Mouse (Mus musculus) kidney, embryonic 15.5 days (tissue): ENCODE results near the gene Klhdc8a. TPM values are rescaled to one million over a fixed set of nuclear protein-coding genes. Genes with fewer than 3 reads are reported as not detected.
"Not testable (repeated sequence)": the region's sequence is repeated elsewhere in the genome, so short reads cannot be mapped to it uniquely, and the experiment has no call there.

Source experiments
- ATAC-seq: fragments of 200-750 bp; cut with Nextera tagmentation; replicated peaks from 2 replicates; pipeline ENCODE4 v1.8.0; 2017; ENCODE audit warnings: moderate TSS enrichment; ENCODE audit not compliant: low FRiP score
- H3K27ac ChIP-seq: fragments of 300-500 bp; sonication (generic); 2 replicates; pipeline ENCODE4 v1.5.1; 2015; ENCODE audit warnings: mild to moderate bottlenecking, inconsistent platforms
- H3K27me3 ChIP-seq: fragments of 300-500 bp; sonication (generic); 2 replicates; pipeline ENCODE4 v1.6.1; 2015; ENCODE audit warnings: inconsistent platforms
- H3K36me3 ChIP-seq: fragments of 300-500 bp; sonication (generic); 2 replicates; pipeline ENCODE4 v1.6.1; 2015; ENCODE audit warnings: inconsistent platforms
- H3K4me1 ChIP-seq: fragments of 300-500 bp; sonication (generic); 2 replicates; pipeline ENCODE4 v1.6.1; 2015; ENCODE audit warnings: inconsistent platforms
- H3K4me2 ChIP-seq: fragments of 300-500 bp; sonication (generic); 2 replicates; pipeline ENCODE4 v1.6.1; 2015; ENCODE audit warnings: moderate library complexity, mild to moderate bottlenecking, inconsistent platforms
- H3K4me3 ChIP-seq: fragments of 300-500 bp; sonication (generic); replicated peaks from 2 replicates; pipeline ENCODE4 v1.5.1; 2015; ENCODE audit warnings: mild to moderate bottlenecking, inconsistent platforms
- H3K9ac ChIP-seq: fragments of 300-500 bp; sonication (generic); 2 replicates; pipeline ENCODE4 v1.6.1; 2015; ENCODE audit warnings: mild to moderate bottlenecking, inconsistent platforms
- H3K9me3 ChIP-seq: fragments of 300-500 bp; sonication (generic); replicated peaks from 2 replicates; pipeline ENCODE4 v1.6.1; 2016; ENCODE audit warnings: inconsistent platforms
- WGBS: fragments of 180-500 bp; shearing (Covaris S2); methylation state at CpG from one replicate; pipeline ENCODE4 v1.1.7; 2015; ENCODE audit warnings: mixed read lengths; 5-methylcytosine and 5-hydroxymethylcytosine counted together
- polyA plus RNA-seq: library from polyadenylated mRNA; unstranded; fragments of >200 nt; fragmentation: Nextera tagmentation; extraction: Ambion mirVana; gene quantifications from 2 replicates; pipeline ENCODE4 v1.2.1, GENCODE M21; 2015

Klhdc8a gene
- polyA plus RNA-seq, 1 experiment from 2014 or later = 1.6 TPM

DNA sequence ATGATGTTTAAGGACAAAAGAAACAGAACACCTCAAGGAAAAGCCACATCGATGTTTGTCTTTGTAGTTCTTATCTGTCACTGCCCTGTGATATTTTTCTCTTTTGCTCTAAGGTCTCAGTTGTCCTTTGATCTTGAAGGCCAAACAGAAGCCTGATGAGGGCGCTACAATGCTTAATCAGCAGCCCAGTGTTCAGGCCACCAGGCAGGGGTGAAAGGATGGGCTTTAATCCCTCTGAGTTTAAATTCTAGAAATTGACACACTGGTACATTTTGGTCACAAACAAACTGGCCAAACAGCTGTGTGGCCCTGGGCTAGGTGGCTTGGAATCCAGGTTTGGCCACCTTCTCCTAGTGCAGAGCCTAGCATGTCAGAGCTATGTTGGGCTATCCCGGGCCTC is 21.7 kb upstream of the Klhdc8a start:
- ATAC-seq = no peak
- Histone ChIP-seq H3K9me3 (no peaks in the 10 kb centered on the region), H3K4me3 (no peak overlapping the region), H3K27ac (no peak overlapping the region), H3K9ac (no peak overlapping the region), H3K4me1 (peaks cover 7% of the 10 kb centered on the region), H3K36me3 (no peaks in the 10 kb centered on the region), H3K27me3 (no peaks in the 10 kb centered on the region), H3K4me2 (no peak overlapping the region)
- WGBS = 59% methylated on average over 3 of the region's 3 CpGs

DNA sequence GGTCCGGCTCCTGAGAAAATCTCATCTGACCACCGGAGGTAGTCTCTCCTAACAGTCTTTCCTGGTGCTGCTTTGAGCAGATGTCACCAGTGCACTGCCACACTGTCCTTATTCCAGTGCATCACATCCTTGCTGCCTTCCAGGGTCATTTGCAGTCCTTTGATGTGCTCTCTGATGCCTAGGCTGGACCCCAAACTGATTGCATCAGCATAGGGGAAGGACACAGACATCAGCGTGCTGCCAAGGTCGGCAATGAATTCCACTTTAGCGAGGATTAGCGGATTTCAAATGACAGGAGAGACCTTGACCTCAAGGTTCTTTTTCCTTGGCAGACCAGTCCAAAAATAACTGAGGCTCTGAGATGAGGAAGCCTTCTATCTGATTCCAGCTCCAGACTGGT is 21.3 kb upstream of the Klhdc8a start:
- Histone ChIP-seq H3K27ac (no peak overlapping the region), H3K9me3 (no peaks in the 10 kb centered on the region), H3K4me1 (peaks cover 9% of the 10 kb centered on the region), H3K4me2 (no peak overlapping the region), H3K27me3 (no peaks in the 10 kb centered on the region), H3K36me3 (no peaks in the 10 kb centered on the region), H3K4me3 (no peak overlapping the region), H3K9ac (no peak overlapping the region)
- WGBS = 57% methylated on average over 6 of the region's 6 CpGs
- ATAC-seq = no peak

DNA sequence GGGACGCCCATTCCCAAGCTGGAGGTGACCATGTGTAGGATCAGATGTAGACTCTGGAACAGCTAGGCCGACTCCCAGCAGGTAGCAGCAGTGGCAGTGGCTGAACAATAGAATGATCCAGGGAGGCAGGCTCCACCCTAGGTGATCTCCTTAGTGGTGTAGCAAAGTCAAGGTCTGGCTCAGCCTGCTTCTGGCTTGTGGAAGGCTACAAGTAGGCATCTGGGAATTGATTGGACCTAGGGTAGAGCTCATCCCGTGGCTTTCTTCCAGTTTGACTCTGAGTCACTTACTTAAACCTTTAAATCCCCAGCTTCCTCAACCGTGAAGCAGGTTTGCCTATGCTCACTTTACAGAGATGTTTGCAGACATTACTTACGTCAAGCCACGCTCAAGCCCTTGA is 17.8 kb upstream of the Klhdc8a start:
- not testable (repeated sequence) for H3K9me3 ChIP-seq, H3K9ac ChIP-seq, H3K4me1 ChIP-seq, ATAC-seq, H3K27me3 ChIP-seq, H3K36me3 ChIP-seq, H3K4me3 ChIP-seq, H3K27ac ChIP-seq, H3K4me2 ChIP-seq
- WGBS = 58% methylated on average over 6 of the region's 6 CpGs

DNA sequence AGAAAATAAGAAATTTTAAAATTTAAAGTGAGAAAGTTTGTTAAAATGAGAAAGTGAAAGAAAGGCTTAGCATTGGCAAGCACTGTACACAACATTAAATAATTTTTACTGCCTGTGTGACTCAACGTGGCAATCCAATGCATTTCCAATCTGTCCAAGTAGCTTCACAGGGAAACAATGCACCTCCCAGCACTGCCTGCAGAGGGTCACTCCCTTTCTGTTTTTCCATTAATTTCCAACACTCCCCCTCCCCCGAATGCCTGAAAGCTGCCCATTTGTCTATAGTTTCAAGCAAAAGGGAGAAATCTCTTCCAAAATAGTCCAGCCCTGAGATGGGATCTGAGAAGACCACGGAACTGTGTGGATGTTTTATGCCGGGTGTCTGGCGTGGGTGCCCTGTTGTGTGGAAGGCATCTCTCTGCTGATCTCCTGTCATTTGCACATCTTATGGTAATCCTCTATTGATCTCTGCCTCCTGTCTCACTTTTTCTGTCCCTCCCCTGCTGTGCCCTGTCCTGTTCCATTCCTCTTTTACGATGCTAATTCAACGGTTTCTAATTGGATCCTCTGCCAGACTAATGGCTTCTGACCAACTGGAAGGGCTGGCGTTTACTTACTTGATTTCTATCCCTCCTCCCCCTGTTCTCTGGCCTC is 16.8 kb upstream of the Klhdc8a start:
- Histone ChIP-seq H3K4me3 (no peak overlapping the region), H3K9me3 (no peaks in the 10 kb centered on the region), H3K27ac (no peak overlapping the region), H3K4me1 (peaks cover 9% of the 10 kb centered on the region), H3K9ac (no peak overlapping the region), H3K27me3 (no peaks in the 10 kb centered on the region), H3K4me2 (0 out of 2 replicates have a peak overlapping the region, but pooled peaks have one; percentile 12), H3K36me3 (no peaks in the 10 kb centered on the region)
- 16% methylated on average over 8 of the region's 8 CpGs for WGBS
- no peak for ATAC-seq

DNA sequence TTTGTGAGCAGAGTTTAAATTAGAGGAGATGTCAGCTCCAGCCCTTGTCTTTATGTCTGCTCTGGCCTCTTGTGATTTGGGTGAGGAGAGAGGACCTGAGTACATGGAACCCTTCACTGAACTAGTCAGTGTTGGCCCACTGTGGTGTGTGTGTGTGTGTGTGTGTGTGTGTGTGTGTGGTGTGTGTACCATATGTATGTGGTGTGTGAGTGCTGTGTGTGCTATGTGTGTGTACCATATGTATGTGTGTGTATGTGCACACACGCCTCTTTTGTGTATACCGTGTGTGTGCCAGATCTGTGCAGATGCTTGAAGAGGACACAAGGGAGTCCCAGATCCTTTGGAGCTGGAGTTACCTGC is 16.3 kb upstream of the Klhdc8a start:
- Histone ChIP-seq H3K4me2 (no peak overlapping the region), H3K27ac (no peak overlapping the region), H3K4me1 (peaks cover 9% of the 10 kb centered on the region), H3K27me3 (no peaks in the 10 kb centered on the region), H3K4me3 (no peak overlapping the region), H3K9ac (no peak overlapping the region), H3K9me3 (no peaks in the 10 kb centered on the region), H3K36me3 (no peaks in the 10 kb centered on the region)
- no peak for ATAC-seq
- WGBS = 84% methylated on average over 2 of the region's 2 CpGs

DNA sequence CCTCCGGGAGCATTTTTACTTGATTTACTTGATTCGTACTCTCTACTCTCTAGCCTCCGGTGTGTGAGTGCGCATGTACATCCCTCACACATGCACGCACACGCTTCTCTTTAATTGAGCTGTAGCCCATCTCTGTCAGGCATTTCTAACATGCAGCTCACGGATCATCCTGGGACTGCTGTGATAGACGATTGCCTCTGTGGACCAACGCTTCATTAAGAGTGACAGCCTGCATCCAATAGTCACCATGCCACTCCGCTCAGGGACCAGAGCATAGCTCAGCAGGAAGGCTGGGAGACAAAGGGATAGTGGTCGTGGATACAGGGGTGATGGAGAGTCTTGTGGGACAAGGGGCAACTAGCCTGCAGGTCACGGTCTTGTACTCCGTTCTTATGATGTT is 15.4 kb upstream of the Klhdc8a start:
- Histone ChIP-seq H3K4me1 (peaks cover 18% of the 10 kb centered on the region), H3K9ac (no peak overlapping the region), H3K4me3 (no peak overlapping the region), H3K4me2 (no peak overlapping the region), H3K27me3 (no peaks in the 10 kb centered on the region), H3K27ac (no peak overlapping the region), H3K36me3 (no peaks in the 10 kb centered on the region), H3K9me3 (no peaks in the 10 kb centered on the region)
- ATAC-seq = no peak
- 76% methylated on average over 13 of the region's 13 CpGs for WGBS

DNA sequence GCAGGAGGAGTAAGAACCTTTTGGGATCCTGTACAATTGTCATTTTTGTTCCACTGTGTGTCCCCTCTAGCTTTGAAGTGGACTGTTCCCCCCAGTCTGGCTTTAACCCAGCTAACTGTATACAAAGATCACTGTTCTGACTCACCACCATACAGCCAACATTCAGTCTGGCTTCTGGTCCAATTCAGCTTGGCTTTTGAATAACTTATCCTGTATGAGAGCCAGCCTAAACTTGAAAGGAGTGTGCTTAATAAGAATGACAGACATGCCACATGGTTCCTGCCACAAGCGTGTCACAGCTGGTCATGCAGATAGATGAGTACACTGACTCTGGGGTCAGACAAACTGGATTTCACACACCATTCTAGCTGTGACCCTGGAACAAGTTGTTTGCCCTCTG is 11.7 kb upstream of the Klhdc8a start:
- Histone ChIP-seq H3K9me3 (no peaks in the 10 kb centered on the region), H3K4me3 (no peak overlapping the region), H3K4me2 (no peak overlapping the region), H3K4me1 (peaks cover 38% of the 10 kb centered on the region), H3K36me3 (no peaks in the 10 kb centered on the region), H3K27ac (no peak overlapping the region), H3K27me3 (no peaks in the 10 kb centered on the region), H3K9ac (no peak overlapping the region)
- no peak for ATAC-seq
- 73% methylated on average over 1 of the region's 1 CpGs for WGBS

DNA sequence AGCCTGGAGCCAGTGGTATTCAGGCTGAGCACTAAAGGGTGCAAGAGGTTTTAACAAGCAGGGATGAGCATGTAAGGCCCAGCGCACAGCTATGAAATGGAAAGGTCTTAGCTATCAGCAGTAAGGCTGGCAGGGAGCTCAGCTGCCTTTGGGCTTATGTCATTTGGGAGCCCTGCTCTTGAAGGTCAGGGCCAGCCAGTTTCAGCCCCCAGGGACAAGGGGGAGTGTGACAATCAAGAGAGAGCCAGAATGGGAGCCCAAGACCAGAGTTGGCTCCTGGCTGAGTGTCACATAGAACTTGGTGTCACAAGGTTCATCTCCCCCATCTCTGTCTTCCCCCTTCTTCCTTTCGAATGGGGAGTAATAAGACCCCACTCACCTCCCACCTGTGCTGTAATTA is 11.0 kb upstream of the Klhdc8a start:
- no peak overlapping the region for H3K27ac ChIP-seq
- H3K9me3 ChIP-seq = no peaks in the 10 kb centered on the region
- no peaks in the 10 kb centered on the region for H3K27me3 ChIP-seq
- ATAC-seq = no peak
- H3K4me2 ChIP-seq = no peak overlapping the region
- no peaks in the 10 kb centered on the region for H3K36me3 ChIP-seq
- no peak overlapping the region for H3K4me3 ChIP-seq
- WGBS = 59% methylated on average over 2 of the region's 2 CpGs
- no peak overlapping the region for H3K9ac ChIP-seq
- peaks cover 43% of the 10 kb centered on the region for H3K4me1 ChIP-seq

DNA sequence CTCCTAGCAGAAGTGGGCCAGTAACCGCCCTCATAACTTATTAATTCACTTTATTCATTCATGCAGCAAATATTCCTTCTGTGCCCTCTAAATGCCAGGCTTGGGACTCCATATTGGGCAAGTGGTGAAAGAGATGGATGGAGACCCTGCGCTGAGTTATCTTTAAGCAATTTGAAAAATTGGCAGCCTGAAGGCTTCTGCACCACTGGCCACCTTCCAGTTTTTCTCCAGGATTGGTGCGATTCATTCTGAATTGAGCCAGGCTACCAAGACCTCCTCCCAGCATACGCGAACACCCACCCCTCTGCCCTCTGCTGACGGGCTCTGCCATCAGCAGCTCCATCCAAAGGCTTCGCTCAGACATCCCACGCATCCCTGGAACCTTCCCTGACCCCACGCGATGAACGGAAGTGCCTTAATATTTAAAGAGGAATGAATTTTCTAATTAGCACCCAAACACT is 10.4 kb upstream of the Klhdc8a start:
- Histone ChIP-seq H3K27me3 (no peaks in the 10 kb centered on the region), H3K27ac (no peak overlapping the region), H3K4me1 (peaks cover 49% of the 10 kb centered on the region), H3K36me3 (no peaks in the 10 kb centered on the region), H3K9ac (no peak overlapping the region), H3K4me3 (no peak overlapping the region), H3K9me3 (no peaks in the 10 kb centered on the region), H3K4me2 (no peak overlapping the region)
- no peak for ATAC-seq
- 26% methylated on average over 11 of the region's 11 CpGs for WGBS

DNA sequence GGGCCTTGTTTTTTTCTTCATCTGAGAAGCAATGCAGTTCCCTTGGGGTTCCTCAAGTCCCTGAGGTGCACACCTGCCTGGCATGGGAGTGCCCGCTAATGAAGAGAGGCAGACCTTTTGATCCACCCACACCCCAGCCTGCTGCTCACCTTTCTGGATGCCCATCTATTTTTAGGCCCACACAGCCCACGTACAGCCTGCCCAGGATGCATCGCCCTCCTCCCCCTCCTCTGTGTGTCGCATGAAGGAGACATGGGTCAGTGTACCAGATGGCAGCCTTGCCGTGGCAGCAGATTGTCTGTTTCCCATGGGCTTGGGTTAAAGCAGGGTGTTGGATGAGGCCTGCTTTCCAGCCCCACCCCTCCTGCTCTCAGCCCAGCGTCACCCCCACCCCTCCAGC is 8.5 kb upstream of the Klhdc8a start:
- Histone ChIP-seq H3K9me3 (no peaks in the 10 kb centered on the region), H3K27ac (no peak overlapping the region), H3K9ac (no peak overlapping the region), H3K36me3 (no peaks in the 10 kb centered on the region), H3K4me3 (no peak overlapping the region), H3K4me2 (no peak overlapping the region), H3K4me1 (peaks cover 54% of the 10 kb centered on the region), H3K27me3 (peaks cover 5% of the 10 kb centered on the region; the same call in 1 of the 2 replicates)
- 67% methylated on average over 6 of the region's 6 CpGs for WGBS
- no peak for ATAC-seq

DNA sequence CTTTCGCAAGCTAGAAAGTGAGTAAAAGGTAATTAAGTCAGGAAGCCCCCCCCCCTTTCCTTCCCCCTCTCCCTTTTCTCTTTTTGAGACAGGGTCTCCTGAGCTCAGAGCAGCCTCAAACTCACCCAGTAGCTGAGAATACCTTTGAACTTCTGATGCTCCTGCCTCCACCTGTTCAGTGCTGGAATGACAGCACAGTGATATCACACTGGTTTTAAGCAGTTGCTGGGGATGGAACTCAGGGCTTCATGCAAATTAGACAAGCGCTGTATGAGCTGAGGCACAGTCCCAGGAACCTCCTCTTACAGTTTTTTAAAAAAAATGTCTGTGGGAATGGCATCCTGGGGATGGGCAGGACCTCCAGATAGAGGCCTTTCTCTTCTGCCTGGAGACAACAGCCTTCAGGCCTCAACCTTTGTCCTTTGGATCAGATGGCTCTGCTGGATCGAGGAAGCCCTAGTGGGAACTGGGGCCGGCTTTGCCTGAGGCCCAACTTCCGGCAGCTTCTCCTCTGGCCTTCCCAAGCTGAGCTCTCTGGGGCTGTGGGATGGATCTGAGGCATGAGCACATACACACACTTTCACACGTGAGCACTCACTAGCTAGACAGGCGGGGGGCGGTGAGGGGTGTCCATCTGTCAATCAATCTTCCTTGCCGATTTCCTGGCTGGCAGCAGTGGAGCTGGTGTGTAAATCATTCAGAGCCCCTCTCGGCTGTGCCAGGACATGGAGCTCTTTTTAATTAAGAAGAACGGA is 7.3 kb upstream of the Klhdc8a start:
- 29% methylated on average over 11 of the region's 11 CpGs for WGBS
- peaks cover 58% of the 10 kb centered on the region for H3K4me1 ChIP-seq

DNA sequence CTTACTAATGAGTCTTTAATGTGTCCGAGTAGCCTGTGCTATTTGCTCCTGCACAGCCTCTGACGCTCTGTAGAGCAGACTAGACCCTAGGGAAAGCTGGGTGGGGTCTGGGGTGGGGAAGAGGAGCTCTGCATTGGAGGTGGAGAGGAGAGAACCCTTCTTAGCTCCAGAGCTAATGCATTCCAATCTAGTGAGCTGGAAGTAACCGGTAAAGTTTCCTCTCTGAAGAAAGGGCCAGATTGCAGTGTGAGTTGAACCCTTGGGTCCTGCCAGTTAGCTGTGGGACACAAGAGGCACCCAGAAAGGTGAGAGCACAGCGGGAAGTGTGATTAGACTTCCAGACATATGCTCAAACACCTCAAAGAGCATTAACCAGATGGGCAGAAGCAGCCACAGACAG is 6.7 kb upstream of the Klhdc8a start:
- Histone ChIP-seq H3K9ac (no peak overlapping the region), H3K4me2 (no peak overlapping the region), H3K27ac (peak overlapping the region; percentile 89), H3K36me3 (no peaks in the 10 kb centered on the region), H3K27me3 (peaks cover 19% of the 10 kb centered on the region), H3K9me3 (no peaks in the 10 kb centered on the region), H3K4me1 (peaks cover 58% of the 10 kb centered on the region), H3K4me3 (no peak overlapping the region)
- 23% methylated on average over 4 of the region's 4 CpGs for WGBS
- ATAC-seq = 0 out of 2 replicates have a peak, but pooled peaks have one; percentile 24

More for the DNA sequence above, 7.3 kb upstream of the Klhdc8a start:
- ATAC-seq = 0 out of 2 replicates have a peak, but pooled peaks have one; percentile 3
- no peak overlapping the region for H3K9ac ChIP-seq
- H3K27me3 ChIP-seq = peaks cover 15% of the 10 kb centered on the region; the same call in 1 of the 2 replicates
- H3K4me3 ChIP-seq = no peak overlapping the region
- no peaks in the 10 kb centered on the region for H3K9me3 ChIP-seq
- H3K27ac ChIP-seq = peak overlapping the region; percentile 89
- H3K36me3 ChIP-seq = no peaks in the 10 kb centered on the region
- H3K4me2 ChIP-seq = 0 out of 2 replicates have a peak overlapping the region, but pooled peaks have one; percentile 10
